Mouse (Mus musculus) hindbrain, embryonic 14.5 days (tissue): ENCODE data around the gene Ahnak2. TPM values are rescaled to one million over a fixed set of nuclear protein-coding genes. Genes with fewer than 3 reads are reported as not detected.

Source experiments
- ATAC-seq: fragments of 200-750 bp; cut with Nextera tagmentation; 2 replicates; pipeline ENCODE4 v1.8.0; 2017; ENCODE audit warnings: moderate number of reproducible peaks, mild to moderate bottlenecking, moderate TSS enrichment, moderate library complexity; ENCODE audit not compliant: low FRiP score
- DNase-seq: peaks from one replicate; pipeline ENCODE4 v3.0.0-alpha.2; 2015; ENCODE audit warnings: low spot score
- H3K27ac ChIP-seq: fragments of 300-500 bp; sonication (generic); 2 replicates; pipeline ENCODE4 v1.5.1; 2014; ENCODE audit warnings: mild to moderate bottlenecking, moderate library complexity
- H3K27me3 ChIP-seq: fragments of 300-500 bp; sonication (generic); 2 replicates; pipeline ENCODE4 v1.6.1; 2014; ENCODE audit warnings: mild to moderate bottlenecking, low read length, mixed read lengths; ENCODE audit not compliant: control insufficient read depth, insufficient read depth
- H3K36me3 ChIP-seq: fragments of 300-500 bp; sonication (generic); replicated peaks from 2 replicates; pipeline ENCODE4 v1.6.1; 2014; ENCODE audit not compliant: control insufficient read depth, insufficient read depth
- H3K4me1 ChIP-seq: fragments of 300-500 bp; sonication (generic); replicated peaks from 2 replicates; pipeline ENCODE4 v1.6.1; 2014; ENCODE audit warnings: antibody characterized with exemption, low read length, mixed read lengths; ENCODE audit not compliant: control insufficient read depth, insufficient read depth
- H3K4me2 ChIP-seq: fragments of 300-500 bp; sonication (generic); replicated peaks from 2 replicates; pipeline ENCODE4 v1.6.1; 2014; ENCODE audit warnings: mild to moderate bottlenecking, moderate library complexity
- H3K4me3 ChIP-seq: fragments of 300-500 bp; sonication (generic); replicated peaks from 2 replicates; pipeline ENCODE4 v1.5.1; 2014; ENCODE audit warnings: mild to moderate bottlenecking, low read length
- H3K9ac ChIP-seq: fragments of 300-500 bp; sonication (generic); 2 replicates; pipeline ENCODE4 v1.6.1; 2014
- H3K9me3 ChIP-seq: fragments of 300-500 bp; sonication (generic); 2 replicates; pipeline ENCODE4 v1.6.1; 2016; ENCODE audit warnings: low read length; ENCODE audit not compliant: control insufficient read depth
- WGBS: fragments of 180-500 bp; shearing (Covaris S2); extraction: QIAGEN DNeasy Blood & Tissue Kit; methylation state at CpG from one replicate; pipeline ENCODE4 v1.1.7; 2014; 5-methylcytosine and 5-hydroxymethylcytosine counted together
- polyA plus RNA-seq: library from polyadenylated mRNA; unstranded; fragments of >200 nt; fragmentation: Nextera tagmentation; extraction: Ambion mirVana; gene quantifications from 2 replicates; pipeline ENCODE4 v1.2.1, GENCODE M21; 2014

Gene Ahnak2
- polyA plus RNA-seq, 1 experiment from 2014 or later: 1.9 TPM

GRCm38 (mm10) chr12:112794356-112794816 is 8.1 kb downstream of the Ahnak2 start:
- Histone ChIP-seq H3K36me3 (no peaks in the 10 kb centered on the region), H3K9me3 (no peaks in the 10 kb centered on the region), H3K4me3 (no peak overlapping the region), H3K4me1 (0 out of 2 replicates have a peak, but pooled peaks cover 5% of the 10 kb centered on the region), H3K9ac (no peak overlapping the region), H3K27ac (no peak overlapping the region), H3K4me2 (no peak overlapping the region), H3K27me3 (no peaks in the 10 kb centered on the region; the same call in 1 of the 2 replicates)
- DNase-seq (no peak), ATAC-seq (no peak)
- 32% methylated on average over 7 of the region's 7 CpGs for WGBS

- Histone ChIP-seq H3K9ac (no peak overlapping the region), H3K9me3 (no peaks in the 10 kb centered on the region), H3K4me3 (no peak overlapping the region), H3K36me3 (no peaks in the 10 kb centered on the region), H3K27ac (no peak overlapping the region), H3K4me2 (no peak overlapping the region), H3K27me3 (no peaks in the 10 kb centered on the region), H3K4me1 (0 out of 2 replicates have a peak, but pooled peaks cover 5% of the 10 kb centered on the region)
- DNase-seq: no peak
- ATAC-seq: no peak
- WGBS: 74% methylated on average over 13 of the region's 13 CpGs
These were observed 8.7 kb downstream of the Ahnak2 start for GRCm38 (mm10) chr12:112793601-112794355.

GRCm38 (mm10) chr12:112791026-112791425 is 11.4 kb downstream of the Ahnak2 start:
- Histone ChIP-seq H3K9me3 (no peaks in the 10 kb centered on the region), H3K27ac (no peak overlapping the region), H3K4me1 (no peaks in the 10 kb centered on the region), H3K4me2 (no peak overlapping the region), H3K27me3 (no peaks in the 10 kb centered on the region), H3K4me3 (no peak overlapping the region), H3K9ac (no peak overlapping the region), H3K36me3 (no peaks in the 10 kb centered on the region)
- 81% methylated on average over 8 of the region's 8 CpGs for WGBS
- no peak for DNase-seq
- ATAC-seq: no peak

DNA sequence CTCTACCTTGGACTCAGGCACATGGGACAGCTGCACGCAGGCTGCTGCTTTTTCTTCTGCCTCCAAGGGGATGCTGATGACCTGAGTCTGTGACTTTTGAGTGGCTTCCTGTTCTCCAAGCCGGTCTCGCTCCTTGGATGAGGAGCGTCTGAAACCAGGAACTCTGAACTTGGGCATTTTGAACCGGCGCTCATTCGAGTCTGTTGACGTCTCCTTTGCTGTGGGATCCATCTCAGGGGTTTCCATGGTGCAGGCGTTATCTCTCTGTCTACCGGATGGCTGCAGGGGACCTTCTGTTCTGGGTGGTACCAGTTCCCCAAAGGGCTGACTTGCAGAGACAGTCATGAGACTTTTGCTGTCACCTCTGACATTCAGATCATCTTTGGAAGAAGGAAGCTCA is 28.0 kb downstream of the Ahnak2 start:
- Histone ChIP-seq H3K36me3 (no peaks in the 10 kb centered on the region), H3K4me3 (no peak overlapping the region), H3K4me2 (no peak overlapping the region), H3K27me3 (no peaks in the 10 kb centered on the region), H3K9me3 (peaks cover 6% of the 10 kb centered on the region), H3K27ac (no peak overlapping the region), H3K9ac (no peak overlapping the region), H3K4me1 (no peaks in the 10 kb centered on the region)
- WGBS: 91% methylated on average over 10 of the region's 10 CpGs
- no peak for DNase-seq
- no peak for ATAC-seq

DNA sequence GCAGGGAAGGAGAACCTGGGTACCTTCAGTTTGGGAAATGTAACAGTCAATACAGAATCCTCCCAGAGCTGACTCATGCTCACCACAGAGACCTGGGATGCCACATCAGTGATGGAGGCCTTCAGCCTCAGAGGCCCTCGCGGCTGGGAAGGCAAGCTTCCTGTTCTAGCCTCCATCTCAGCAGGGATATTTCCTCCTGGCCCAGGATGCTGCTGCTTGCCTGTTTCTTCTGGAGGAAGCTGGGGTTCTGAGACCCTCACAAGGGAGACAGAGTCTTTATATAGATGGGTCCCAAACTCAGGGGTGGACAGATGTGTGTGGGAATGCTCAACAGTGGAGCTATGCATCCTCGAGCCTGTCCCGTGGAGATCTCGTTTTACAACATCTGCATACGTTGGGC is 28.4 kb downstream of the Ahnak2 start:
- Histone ChIP-seq H3K27ac (no peak overlapping the region), H3K36me3 (no peaks in the 10 kb centered on the region), H3K27me3 (no peaks in the 10 kb centered on the region), H3K9me3 (peaks cover 6% of the 10 kb centered on the region), H3K9ac (no peak overlapping the region), H3K4me3 (no peak overlapping the region), H3K4me1 (no peaks in the 10 kb centered on the region), H3K4me2 (no peak overlapping the region)
- 84% methylated on average over 6 of the region's 6 CpGs for WGBS
- ATAC-seq (no peak), DNase-seq (no peak)

GRCm38 (mm10) chr12:112773366-112773765 is 29.1 kb downstream of the Ahnak2 start:
- H3K27me3 ChIP-seq: no peaks in the 10 kb centered on the region
- no peak overlapping the region for H3K4me3 ChIP-seq
- ATAC-seq: no peak
- H3K4me2 ChIP-seq: no peak overlapping the region
- 45% methylated on average over 9 of the region's 9 CpGs for WGBS
- no peak overlapping the region for H3K9ac ChIP-seq
- no peaks in the 10 kb centered on the region for H3K4me1 ChIP-seq
- H3K27ac ChIP-seq: no peak overlapping the region
- H3K36me3 ChIP-seq: no peaks in the 10 kb centered on the region
- peaks cover 6% of the 10 kb centered on the region for H3K9me3 ChIP-seq
- no peak for DNase-seq

DNA sequence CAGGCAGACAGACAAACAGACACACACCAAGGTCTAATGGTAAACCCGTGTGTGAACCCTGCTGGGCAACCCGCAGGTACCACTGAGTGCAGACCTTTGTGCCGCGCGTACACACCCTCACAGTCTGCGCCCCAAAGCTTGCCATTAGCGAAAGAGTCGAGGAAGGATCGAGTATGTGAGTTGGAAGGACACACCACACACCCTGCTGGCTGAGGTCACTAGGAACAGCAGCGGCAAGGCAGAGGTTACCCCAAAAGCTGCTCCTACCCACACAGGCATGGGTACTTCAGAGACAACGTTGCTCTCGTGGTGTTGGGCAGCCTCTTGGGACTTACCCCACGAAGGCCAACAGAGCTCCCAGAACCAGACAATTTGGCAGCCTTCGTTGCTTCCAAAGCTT is 30.2 kb downstream of the Ahnak2 start:
- Histone ChIP-seq H3K9ac (no peak overlapping the region), H3K4me3 (no peak overlapping the region), H3K27ac (no peak overlapping the region), H3K4me2 (no peak overlapping the region), H3K27me3 (no peaks in the 10 kb centered on the region), H3K36me3 (no peaks in the 10 kb centered on the region), H3K4me1 (no peaks in the 10 kb centered on the region), H3K9me3 (peaks cover 6% of the 10 kb centered on the region)
- 90% methylated on average over 14 of the region's 14 CpGs for WGBS
- no peak for DNase-seq
- no peak for ATAC-seq

- Histone ChIP-seq H3K4me1 (no peaks in the 10 kb centered on the region), H3K4me3 (no peak overlapping the region), H3K27ac (no peak overlapping the region), H3K4me2 (no peak overlapping the region), H3K36me3 (no peaks in the 10 kb centered on the region), H3K27me3 (no peaks in the 10 kb centered on the region), H3K9ac (no peak overlapping the region), H3K9me3 (peaks cover 3% of the 10 kb centered on the region)
- 83% methylated on average over 4 of the region's 4 CpGs for WGBS
- DNase-seq (no peak), ATAC-seq (no peak)
These were observed 32.1 kb downstream of the Ahnak2 start for GRCm38 (mm10) chr12:112770396-112770795.

- Histone ChIP-seq H3K27ac (no peak overlapping the region), H3K9ac (no peak overlapping the region), H3K9me3 (no peaks in the 10 kb centered on the region), H3K4me1 (no peaks in the 10 kb centered on the region), H3K4me3 (no peak overlapping the region), H3K27me3 (no peaks in the 10 kb centered on the region), H3K4me2 (no peak overlapping the region), H3K36me3 (no peaks in the 10 kb centered on the region)
- DNase-seq (no peak), ATAC-seq (no peak)
- 92% methylated on average over 2 of the region's 2 CpGs for WGBS
These were observed 32.7 kb downstream of the Ahnak2 start for GRCm38 (mm10) chr12:112769751-112770150.
